Mouse (Mus musculus) embryonic fibroblast, embryonic 13.5 days (primary cell): ENCODE measurements at regions not wholly inside any gene's neighbourhood (a gene's known extent, or its start where the extent isn't known, plus 50 kb on each side); places are given as distances from the start of the nearest gene placed in this dataset.

Experiments
- H3K27ac ChIP-seq: 2 replicates; pipeline ENCODE4 v1.5.1; 2012; ENCODE audit warnings: low read length, control low read depth, inconsistent platforms; ENCODE audit not compliant: insufficient read depth
- H3K4me1 ChIP-seq: 2 replicates; pipeline ENCODE4 v1.6.1; 2011; ENCODE audit warnings: low read length; ENCODE audit not compliant: control insufficient read depth, insufficient read depth
- H3K4me3 ChIP-seq: 2 replicates; pipeline ENCODE4 v1.5.1; 2011; ENCODE audit warnings: mild to moderate bottlenecking, control low read depth, low read length; ENCODE audit not compliant: insufficient read depth
- CTCF ChIP-seq: IDR thresholded peaks from 2 replicates; pipeline ENCODE4 v1.5.1; 2011; ENCODE audit warnings: mild to moderate bottlenecking, control low read depth, low read length, moderate library complexity, borderline replicate concordance; ENCODE audit not compliant: insufficient read depth
- POLR2A ChIP-seq: IDR thresholded peaks from 2 replicates; pipeline ENCODE4 v1.6.1; 2011; ENCODE audit warnings: low read depth, mild to moderate bottlenecking, control low read depth, low read length, moderate library complexity

DNA sequence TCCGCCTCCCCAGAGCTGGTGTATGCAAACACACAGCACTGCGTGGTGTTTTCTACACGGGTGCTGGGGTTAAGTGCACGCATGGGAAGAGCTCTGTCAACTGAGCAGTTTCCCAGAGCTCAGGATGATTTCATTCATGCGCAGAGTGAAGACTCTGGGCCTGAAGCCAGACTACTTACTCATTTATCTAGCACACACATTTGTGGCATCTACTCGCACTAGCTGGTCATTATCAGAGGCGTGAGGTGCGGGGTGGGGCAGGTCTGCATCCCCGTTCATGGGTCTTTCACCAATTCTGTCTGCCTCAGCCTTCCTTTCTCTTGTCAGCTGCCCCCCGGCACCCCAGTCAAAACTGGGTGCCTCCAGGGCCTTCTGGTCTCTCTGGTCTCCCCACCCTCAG is 86.6 kb upstream of the Pgrmc2 start:
- TF ChIP-seq CTCF = no peak
- H3K27ac ChIP-seq = no peak overlapping the region
- no peak overlapping the region for H3K4me3 ChIP-seq
- H3K4me1 ChIP-seq = peaks cover 7% of the 10 kb centered on the region; the same call in 1 of the 2 replicates

DNA sequence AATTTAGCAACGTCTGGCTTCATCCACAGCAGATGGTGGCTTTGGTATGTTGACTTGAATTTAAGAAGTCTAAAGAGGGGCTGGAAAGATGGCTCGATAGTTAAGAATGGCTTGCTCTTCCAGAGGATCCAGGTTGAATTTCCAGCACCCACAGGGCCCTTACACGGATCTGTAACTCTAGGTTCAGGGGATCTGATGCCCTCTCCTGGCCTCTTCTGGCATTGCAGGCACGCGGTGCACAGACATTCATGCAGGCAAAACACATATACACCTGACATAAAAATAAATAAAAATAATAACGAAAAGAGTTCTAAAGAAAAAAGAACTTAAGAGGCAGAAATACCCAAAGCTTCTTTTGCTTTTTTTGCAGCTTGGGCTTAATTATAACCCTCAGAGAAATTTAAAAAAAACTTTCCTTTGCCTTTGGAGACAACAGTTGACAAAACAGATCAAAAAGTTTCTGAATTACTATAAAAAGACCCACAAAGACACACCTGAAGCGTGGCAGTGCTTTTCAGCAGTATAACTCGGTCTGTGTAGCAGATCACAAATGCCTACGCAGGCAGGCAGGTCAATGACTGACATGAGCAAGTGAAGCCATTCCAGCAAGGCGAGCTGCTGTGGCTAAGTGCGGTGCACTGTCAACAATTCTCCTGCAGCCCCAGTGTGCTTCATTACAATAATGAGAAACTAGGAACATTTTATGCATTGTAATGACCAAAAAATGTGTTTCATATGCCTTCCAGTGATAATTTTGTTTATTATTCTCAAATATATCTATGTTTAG is 85.5 kb upstream of the Pgrmc2 start:
- no peak overlapping the region for H3K27ac ChIP-seq
- peaks cover 7% of the 10 kb centered on the region; the same call in 1 of the 2 replicates for H3K4me1 ChIP-seq
- TF ChIP-seq POLR2A = no peak
- no peak for TF ChIP-seq CTCF
- no peak overlapping the region for H3K4me3 ChIP-seq

DNA sequence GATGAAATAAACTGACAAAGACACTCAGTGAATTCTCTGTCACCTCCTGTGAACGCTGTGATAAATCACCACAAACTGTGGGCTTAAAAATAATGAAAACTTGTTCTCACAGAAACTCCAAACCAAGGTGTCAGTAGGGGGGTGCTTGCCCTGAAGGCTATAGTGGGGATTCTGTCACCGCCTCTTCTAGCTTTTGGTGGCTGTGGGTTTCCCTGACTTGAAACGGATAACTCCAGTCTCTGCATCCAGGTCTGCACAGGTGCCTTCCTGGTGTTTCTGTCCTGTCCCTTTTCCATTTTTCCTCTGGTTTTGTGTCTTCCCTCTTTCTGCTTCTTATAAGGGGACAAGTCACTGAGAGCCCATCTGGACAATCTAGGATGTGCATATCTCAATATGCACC is 84.6 kb upstream of the Pgrmc2 start:
- Histone ChIP-seq H3K27ac (no peak overlapping the region), H3K4me3 (no peak overlapping the region), H3K4me1 (peaks cover 3% of the 10 kb centered on the region; the same call in 1 of the 2 replicates)
- no peak for TF ChIP-seq CTCF
- no peak for TF ChIP-seq POLR2A

DNA sequence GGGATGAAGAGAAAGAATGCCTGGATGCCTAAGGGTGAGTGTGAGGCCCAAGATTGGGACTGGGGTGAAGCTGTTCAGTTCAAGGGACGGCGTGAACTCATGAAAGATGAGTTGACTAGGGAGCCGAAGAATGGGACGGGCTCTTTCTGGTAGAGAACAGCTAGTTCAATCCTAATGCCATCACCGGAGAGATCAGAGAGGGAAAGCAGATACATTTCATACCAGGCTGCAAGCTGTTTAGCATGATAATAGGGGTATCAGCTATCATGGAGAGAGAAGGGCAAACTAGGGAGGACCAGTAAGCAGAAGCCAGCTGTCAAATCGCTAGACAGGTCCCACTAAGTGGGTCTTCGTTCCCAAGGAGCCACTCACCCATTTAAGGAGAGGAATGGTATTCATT is 81.9 kb upstream of the Pgrmc2 start:
- no peak overlapping the region for H3K4me3 ChIP-seq
- no peaks in the 10 kb centered on the region for H3K4me1 ChIP-seq
- no peak overlapping the region for H3K27ac ChIP-seq
- TF ChIP-seq CTCF (no peak), POLR2A (no peak)

DNA sequence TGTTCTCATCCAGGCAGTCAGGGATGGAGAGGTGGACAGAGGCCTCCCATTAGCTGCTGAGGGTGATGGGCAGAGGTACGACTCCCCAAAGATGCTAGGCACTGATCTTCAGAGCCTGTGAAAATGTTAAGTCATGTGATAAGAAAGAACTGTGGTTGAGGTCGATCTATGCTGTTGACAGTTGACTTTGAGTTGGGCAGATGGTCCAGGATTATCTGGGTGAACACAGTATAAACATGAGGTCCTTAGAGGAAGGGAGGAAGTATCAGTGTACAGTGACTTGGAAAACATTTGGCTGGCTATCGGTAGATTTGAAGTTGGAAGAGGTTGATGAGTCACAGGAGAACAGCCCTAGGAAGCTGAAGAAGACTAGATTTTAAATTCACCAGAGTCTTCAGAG is 80.9 kb upstream of the Pgrmc2 start:
- Histone ChIP-seq H3K27ac (no peak overlapping the region), H3K4me3 (no peak overlapping the region), H3K4me1 (no peaks in the 10 kb centered on the region)
- no peak for TF ChIP-seq POLR2A
- no peak for TF ChIP-seq CTCF

DNA sequence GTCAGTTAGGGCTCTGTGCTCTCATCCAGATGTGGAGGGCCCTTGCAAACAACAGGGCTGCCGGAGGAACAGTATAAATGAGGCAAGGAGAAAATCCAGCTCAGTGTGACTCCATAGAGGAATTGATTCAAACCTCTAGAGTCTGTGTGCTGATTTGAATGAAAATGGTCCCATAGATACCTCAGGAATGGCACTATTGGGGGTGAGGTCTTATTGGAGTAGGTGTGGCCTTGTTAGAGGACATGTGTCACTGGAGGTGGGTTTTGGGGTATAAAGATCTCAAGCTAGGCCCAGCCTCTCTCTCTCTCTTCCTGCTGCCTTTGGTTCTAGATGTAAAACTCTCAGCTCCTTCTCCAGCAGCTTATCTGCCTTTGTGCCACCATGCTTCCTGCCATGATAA is 79.7 kb upstream of the Pgrmc2 start:
- no peak for TF ChIP-seq CTCF
- TF ChIP-seq POLR2A = no peak
- Histone ChIP-seq H3K4me1 (no peaks in the 10 kb centered on the region), H3K27ac (no peak overlapping the region), H3K4me3 (no peak overlapping the region)

DNA sequence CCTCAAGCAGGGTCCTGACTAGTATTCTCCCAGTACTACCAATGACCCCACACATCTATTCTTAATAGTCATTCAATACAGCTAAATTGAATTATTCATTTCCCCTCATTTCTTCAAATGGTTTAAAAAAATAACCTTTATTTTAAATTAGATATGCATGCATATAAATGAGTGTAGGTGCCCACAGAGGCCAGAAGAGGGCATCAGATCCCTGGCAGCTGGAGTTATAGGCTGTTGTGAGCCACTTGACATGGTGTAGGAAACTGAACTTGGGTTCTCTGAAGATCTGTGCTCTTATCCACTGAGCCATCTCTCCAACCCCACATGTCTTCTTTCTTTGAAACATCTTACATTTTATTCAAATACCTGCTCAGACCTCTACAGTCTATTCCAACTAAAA is 77.8 kb upstream of the Pgrmc2 start:
- Histone ChIP-seq H3K4me3 (no peak overlapping the region), H3K4me1 (no peaks in the 10 kb centered on the region), H3K27ac (no peak overlapping the region)
- no peak for TF ChIP-seq POLR2A
- no peak for TF ChIP-seq CTCF

DNA sequence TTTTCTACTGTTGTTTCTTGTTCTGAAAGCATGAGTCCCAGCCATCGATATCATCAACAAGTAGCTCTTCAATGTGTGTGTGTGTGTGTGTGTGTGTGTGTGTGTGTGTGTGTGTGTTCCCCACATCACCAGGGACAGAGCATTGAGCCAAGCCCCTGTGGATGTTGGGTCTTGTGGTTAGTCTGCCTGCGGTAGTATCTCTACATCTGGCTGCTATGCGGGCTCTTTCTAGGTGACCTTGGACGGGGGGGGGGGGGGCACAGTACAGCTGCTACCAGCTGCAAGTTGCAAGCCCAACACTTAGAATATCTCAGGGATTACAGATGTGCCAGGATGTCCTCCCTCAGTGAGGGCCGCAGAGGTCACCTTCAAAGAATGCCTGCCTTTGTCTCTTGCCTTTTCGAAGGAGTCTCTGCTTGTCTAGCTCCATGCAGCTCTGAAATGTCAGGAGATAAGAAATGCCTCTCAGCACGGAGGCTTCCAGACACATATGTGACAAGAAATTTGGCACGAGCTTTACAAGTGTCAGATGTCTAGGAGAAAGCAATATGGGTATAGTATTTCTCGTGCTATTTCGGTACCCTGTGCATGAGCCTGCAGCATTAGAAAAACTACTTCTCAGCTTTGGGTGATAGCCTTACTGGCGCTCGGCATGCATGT is 75.6 kb upstream of the Pgrmc2 start:
- H3K27ac ChIP-seq = no peak overlapping the region
- no peak for TF ChIP-seq CTCF
- no peak for TF ChIP-seq POLR2A
- H3K4me3 ChIP-seq = no peak overlapping the region
- H3K4me1 ChIP-seq = no peaks in the 10 kb centered on the region

DNA sequence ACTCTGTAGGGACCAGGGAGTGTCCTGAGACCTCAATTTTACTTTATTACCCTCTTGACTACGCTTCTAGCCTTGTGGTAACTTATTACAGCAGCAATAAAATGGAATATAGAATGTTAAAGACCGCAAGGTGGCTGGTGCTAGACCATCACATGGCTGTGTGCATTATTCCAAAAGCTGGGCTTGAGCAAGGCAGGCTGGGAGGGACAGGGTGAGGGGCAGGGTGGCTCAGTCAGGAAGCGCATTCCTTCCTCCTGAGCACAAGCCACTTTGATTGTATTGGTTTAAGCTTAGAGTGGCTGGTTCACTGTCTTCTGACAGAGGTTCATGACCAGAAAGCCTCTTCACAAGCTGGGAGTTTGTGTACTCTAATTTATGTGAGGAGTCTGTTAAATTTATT is 74.6 kb upstream of the Pgrmc2 start:
- Histone ChIP-seq H3K27ac (no peak overlapping the region), H3K4me1 (no peaks in the 10 kb centered on the region), H3K4me3 (no peak overlapping the region)
- no peak for TF ChIP-seq CTCF
- no peak for TF ChIP-seq POLR2A

DNA sequence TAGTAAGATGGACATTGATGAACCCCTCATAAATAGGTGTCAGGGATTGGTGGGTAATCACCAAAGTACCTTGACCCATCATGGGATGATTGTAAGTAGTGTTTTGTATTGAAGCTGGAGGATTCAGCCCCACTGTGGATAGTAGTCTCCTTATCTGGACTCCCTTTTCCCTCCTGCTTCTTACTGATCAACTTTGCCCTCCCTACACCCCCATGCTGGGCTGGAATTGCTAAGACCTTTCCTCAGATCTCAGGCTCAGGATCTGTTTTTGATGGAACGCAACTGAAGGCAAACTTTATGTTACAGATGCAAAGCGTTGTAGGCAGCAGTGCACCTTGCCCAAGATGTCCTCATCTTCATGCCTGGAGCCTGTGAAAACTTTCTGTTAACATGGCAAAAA is 73.7 kb upstream of the Pgrmc2 start:
- H3K4me1 ChIP-seq = no peaks in the 10 kb centered on the region
- no peak overlapping the region for H3K4me3 ChIP-seq
- TF ChIP-seq POLR2A (no peak), CTCF (no peak)

DNA sequence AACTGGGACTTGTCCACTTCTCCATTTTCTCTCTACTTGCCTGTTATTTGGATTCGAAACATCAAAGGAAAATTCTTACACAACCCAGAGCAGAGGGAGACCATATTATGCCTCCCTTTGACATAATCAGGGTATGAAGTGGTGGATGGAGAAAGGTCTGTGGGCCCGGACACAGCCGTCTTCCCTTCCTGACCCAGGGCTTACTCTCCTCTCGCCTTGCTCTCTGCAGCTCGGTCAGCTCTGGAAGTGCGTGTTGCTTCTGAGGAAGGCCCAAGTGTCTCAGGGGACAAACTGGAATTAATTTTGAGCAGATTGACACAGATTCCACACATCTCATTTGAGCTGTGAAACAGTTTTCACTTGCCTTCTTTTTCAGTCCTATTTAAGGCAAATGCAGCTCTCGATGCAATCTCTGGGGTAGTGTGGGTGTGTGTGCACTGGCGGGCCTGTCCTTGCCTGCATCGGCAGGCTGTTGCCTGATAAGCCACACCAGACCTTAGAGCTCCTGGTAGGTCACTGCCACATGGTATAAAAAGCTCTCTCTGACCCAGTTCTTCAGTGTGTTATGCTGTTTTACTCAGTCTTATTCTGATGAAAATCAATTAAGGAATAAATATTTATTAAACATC is 72.4 kb upstream of the Pgrmc2 start:
- TF ChIP-seq CTCF = no peak
- no peak for TF ChIP-seq POLR2A
- Histone ChIP-seq H3K27ac (no peak overlapping the region), H3K4me1 (no peaks in the 10 kb centered on the region), H3K4me3 (no peak overlapping the region)

More for the DNA sequence above, 73.7 kb upstream of the Pgrmc2 start:
- H3K27ac ChIP-seq = no peak overlapping the region
